Mouse (Mus musculus): ENCODE data around the gene Sae1.

GRCm38 (mm10) chr7:16357602-16358001, 30.0 kb downstream of the Sae1 start:
- TF ChIP-seq CTCF (IDR thresholded peaks at IDR 0.05; ENCODE audit: extremely low read depth, insufficient read depth, low read length) (no peak), POLR2A (IDR thresholded peaks at IDR 0.05; ENCODE audit: extremely low read depth, insufficient read depth, low read length) (no peak)

Data from cortical plate, adult 2 months (tissue).